Mouse (Mus musculus) gonadal fat pad, adult 2 months (tissue): ENCODE data around the gene Col4a2. TPM values are rescaled to one million over a fixed set of nuclear protein-coding genes. Genes with fewer than 3 reads are reported as not detected.
"Not testable (repeated sequence)": the region's sequence is repeated elsewhere in the genome, so short reads cannot be mapped to it uniquely, and the experiment has no call there.

Source experiments
- DNase-seq: peaks from one replicate; pipeline ENCODE4 v3.0.0-alpha.2; 2012; ENCODE audit warnings: low read depth
- polyA plus RNA-seq: library from polyadenylated mRNA; depleted of rRNA; stranded (reverse); fragments of >200 nt; gene quantifications from 2 replicates; pipeline ENCODE4 v1.2.3, GENCODE M21; 2012

Col4a2 gene
- polyA plus RNA-seq, 1 experiment = 239 TPM

GRCm38 (mm10) chr8:11459016-11459415 lies 146.4 kb downstream of the Col4a2 start:
- DNase-seq = no peak

- no peak for DNase-seq
These were observed 148.3 kb downstream of the Col4a2 start for GRCm38 (mm10) chr8:11460934-11461333.

GRCm38 (mm10) chr8:11461847-11462246 lies 149.2 kb downstream of the Col4a2 start:
- DNase-seq = no peak

GRCm38 (mm10) chr8:11462641-11463040 lies 150.0 kb downstream of the Col4a2 start:
- no peak for DNase-seq

DNA sequence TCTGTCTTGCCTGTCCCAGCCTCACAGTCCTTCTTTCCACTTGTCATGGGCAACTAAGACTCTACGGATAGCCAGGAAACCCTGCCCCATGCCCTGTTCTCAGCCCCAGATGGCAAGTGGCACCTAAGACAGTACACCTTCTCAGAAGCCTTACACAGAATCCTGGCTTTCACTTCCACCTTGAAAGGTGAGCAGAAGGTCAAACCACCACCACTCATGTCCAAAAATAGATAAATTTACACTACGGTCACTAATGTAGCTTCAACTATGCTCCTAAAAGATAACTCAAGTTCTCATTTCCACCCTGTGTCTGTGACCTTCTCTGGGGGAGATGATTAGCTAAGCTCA lies 150.9 kb downstream of the Col4a2 start:
- no peak for DNase-seq

GRCm38 (mm10) chr8:11463889-11464706 lies 151.5 kb downstream of the Col4a2 start:
- DNase-seq = no peak

DNA sequence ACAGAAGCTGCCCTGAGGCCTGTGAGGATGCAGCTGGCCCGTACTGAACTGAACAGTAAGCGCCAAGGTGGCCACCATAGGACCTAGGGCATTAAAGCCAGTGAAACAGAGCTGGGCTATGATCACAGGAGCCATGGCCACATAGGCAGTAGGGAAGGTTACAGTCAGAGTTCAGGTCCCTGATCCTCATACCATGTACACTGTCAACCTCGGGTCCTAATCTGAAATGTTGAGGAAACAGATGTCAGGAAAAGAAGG lies 152.0 kb downstream of the Col4a2 start:
- no peak for DNase-seq

DNA sequence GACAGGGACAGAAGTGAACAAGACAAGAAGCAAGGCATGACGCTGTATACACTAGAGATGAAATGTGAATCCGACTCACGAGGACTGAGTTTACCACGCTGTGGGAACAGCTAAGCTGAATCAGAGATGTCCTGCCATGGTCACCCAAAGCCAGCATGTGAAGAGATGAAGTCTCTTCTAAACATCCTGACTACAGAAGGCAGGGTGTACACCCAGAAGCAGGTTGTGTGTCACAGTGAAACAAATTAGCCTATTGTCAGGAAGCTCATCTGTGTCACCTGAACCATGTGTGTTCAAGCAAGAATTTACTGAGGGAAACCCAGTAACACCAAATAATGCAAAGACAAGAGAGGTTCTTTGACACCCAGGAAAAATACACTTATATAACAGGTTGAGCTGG lies 153.0 kb downstream of the Col4a2 start:
- DNase-seq = no peak

GRCm38 (mm10) chr8:11466528-11466927 lies 153.9 kb downstream of the Col4a2 start:
- DNase-seq = not testable (repeated sequence)

DNA sequence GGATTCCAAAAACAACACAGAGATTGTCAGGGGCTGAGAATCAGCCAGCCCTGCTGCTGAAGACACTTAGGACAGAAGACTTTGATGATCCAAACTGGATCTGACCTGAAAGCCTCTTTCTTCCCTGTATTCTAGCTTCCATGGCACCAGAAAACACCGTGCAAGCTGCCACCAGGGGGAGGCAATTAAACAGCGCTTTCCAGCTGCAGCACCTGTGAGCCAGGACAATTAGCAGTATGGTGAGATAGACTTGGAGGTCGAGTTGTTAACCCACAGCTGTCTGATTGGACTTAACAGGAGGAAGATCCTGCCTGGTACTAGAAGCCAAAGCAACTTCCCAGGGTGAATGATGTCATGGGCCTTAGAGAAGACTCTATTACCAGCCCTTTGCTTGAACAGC lies 156.5 kb downstream of the Col4a2 start:
- no peak for DNase-seq

- DNase-seq = no peak
These were observed 158.1 kb downstream of the Col4a2 start for GRCm38 (mm10) chr8:11470694-11471093.

GRCm38 (mm10) chr8:11471309-11471708 lies 158.7 kb downstream of the Col4a2 start:
- no peak for DNase-seq

DNA sequence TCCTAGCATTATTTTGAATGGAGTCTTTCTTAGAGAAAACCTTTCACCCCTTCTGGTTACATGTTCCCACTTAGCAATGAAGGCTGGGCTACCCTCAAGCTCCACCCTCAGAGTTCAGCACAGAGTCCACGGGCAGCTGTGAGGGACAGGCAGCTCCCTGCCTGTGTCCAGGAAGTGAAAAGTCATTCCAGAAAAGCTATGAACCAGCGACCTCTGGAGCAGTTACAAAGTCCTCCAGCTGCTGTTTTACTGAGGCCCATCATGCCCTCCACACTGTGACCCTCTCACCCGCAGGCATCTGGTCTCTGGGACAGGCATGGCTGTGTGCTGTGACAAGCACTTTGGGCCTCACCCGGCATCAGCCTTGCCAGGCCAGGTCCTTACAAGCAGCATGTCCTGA lies 160.5 kb downstream of the Col4a2 start:
- no peak for DNase-seq

DNA sequence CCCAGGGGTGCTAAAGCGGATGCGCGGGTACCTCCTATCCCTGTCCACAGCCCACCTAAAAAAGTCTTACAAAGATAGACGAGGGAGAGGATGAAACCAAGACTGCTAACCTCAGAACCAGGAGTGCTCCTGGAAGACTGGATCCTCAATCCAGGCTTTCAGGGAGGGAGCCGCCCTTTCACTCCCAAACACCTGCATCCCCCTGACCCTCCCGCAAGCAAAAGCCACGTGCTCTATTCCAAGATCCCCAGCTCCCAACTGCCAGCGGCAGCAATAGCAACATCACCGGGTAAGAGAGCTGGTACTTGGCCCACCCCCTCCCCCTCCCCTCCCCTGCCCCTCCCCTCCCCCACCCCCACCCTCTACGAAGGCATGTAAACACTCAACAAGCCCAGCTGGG lies 162.8 kb downstream of the Col4a2 start:
- no peak for DNase-seq

DNA sequence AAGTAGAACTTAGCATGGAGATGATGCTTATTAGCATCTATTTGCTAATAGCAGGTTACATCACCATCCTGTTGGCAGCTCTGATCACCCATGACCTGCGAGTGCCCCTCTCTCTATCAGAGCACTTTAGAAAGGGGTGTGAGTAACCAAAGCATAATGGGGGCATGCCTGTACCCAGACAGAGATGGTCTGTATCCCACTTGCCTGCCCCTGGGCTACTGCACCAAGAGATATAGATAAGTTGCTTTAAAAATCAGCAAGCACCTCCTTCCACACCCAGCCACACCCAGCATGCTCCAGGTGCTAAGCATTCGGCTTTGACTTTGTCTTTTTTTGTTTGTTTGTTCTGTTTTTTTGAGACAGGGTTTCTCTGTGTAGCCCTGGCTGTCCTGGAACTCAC lies 163.3 kb downstream of the Col4a2 start:
- DNase-seq = no peak

- no peak for DNase-seq
These were observed 164.0 kb downstream of the Col4a2 start for GRCm38 (mm10) chr8:11476338-11477177.

- no peak for DNase-seq
These were observed 164.6 kb downstream of the Col4a2 start for GRCm38 (mm10) chr8:11477178-11477553.

DNA sequence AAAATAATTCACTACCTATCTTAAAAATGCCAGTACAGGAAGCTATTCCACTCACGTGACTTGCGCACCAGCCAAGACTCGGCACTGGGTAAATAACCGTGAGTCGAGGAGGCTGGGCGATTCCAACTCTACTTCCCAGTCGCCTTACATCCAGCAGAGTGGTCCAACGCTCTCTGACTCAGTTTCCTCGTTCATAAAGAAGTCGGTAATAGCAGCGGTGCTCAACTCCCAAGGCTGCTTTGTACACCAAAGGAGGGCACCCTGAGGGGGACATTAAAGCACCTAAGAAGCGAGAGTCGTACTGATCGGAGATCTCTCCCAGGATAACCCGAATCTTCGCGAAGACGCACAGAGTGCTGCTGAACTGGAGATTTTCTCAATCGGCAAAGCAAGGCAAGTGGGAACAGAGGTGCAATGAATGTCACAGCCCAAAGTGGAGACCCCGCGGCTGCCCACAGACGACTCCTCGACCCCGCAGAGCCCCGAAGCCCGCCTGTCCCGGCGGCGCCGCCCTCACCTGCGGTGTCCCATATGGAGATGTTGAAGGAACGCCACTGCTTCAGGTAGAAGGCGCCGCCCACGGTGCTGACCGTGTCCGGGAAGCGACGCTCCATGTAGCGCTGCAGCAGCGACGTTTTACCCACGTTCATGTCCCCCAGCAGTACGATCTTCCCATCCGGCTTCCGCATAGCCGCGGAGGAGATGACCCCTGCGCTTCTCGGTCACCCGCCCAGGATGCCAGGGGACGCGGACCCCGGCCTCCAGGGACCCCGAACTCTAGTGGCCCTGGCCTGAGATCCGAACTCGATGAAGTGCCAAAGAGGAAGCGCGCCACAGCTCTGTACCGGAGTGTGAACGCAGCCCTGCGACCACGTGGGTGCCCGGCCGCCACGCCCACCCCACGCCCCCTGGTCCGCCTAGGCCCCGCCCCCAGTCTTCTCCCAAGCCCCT lies 165.5 kb downstream of the Col4a2 start, which contains the start of gene Rab20:
TSS of gene Rab20 (minus strand) at position 900 of the 951 bp plus-strand sequence.
- DNase-seq = no peak

DNA sequence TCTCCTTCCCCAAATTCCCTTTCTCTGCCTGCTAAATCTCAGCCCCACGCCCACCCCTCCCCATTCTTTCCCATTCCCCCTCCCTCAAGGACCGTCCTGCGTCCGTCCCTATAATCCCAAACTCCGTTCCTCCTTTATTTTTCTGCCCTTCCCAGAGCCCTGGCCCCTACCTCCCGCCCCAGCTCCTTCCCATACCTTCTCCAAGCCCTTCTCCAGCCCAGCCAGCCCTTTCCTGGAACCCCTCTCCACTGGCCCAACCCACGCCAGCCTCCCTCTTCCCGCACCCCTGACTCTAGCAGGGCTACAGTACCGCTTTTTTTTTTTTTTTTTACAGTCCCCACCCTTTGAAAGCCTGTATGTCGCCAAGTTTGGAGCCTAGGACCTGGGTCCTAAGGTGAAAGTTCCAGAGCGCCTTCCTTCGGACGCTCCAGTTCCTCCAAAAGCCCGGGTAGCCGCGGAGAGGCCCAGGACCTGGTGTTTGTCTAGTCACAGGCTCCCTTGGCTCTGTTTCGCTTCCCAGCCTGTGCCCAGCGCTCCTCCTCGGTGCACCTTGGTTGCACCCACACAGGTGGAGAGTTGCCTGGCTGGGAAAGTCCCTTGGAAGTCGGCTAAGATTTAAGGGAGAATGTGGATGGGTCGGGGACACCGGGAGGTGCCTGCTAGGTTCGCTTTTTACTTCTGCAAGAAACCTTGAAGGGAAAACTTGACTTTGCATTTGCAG lies 166.4 kb downstream of the Col4a2 start:
- no peak for DNase-seq

- DNase-seq = no peak
These were observed 167.0 kb downstream of the Col4a2 start for GRCm38 (mm10) chr8:11479591-11479990.

DNA sequence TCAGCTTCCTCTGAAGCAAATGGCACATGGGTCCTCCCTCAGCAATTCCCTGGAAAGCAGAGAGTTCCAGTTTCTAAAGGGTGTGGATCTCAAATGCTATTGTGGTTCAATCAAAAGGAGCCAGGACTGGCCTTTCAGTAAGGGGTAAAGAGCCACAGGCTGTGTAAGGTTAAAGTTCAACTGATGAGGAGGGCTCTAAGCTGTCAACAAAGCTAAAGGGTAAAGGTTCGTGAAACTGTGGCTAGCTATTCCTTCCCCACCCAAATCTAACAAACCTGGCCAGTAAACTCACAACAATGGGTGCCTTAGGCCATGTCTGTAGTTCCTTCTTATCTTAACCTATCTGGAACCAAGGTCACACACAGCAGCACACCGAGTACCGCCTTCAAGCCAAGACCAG lies 169.3 kb downstream of the Col4a2 start:
- DNase-seq = no peak

DNA sequence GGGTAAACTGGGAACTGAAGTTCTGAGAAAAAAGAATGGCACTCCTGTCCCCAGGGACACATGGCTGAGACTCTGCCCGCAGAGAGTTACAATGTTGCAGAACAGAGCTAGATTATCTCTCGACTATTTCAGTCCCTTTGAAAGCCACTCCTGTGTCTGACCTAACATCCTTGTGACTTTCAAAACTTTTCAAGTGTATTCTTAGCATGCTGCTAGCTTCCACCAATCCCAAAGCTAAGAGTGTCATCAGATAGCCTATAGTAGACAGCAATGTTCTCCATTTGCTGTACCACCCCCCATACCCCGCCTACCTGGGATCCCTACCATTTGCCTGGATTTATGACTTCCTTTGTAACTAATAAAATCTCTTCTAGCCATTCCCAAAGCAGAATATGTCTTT lies 169.9 kb downstream of the Col4a2 start:
- DNase-seq = no peak
